Mouse (Mus musculus) brain, embryonic 18.5 days (tissue): ENCODE data around the gene Sort1.
A peak's percentile ranks its signal among the peaks of the same experiment; 100 is the strongest.

Source experiments
- DNase-seq: peaks from one replicate; pipeline ENCODE4 v3.0.0-alpha.2; 2012; ENCODE audit warnings: low read depth, low spot score

Gene Sort1

DNA sequence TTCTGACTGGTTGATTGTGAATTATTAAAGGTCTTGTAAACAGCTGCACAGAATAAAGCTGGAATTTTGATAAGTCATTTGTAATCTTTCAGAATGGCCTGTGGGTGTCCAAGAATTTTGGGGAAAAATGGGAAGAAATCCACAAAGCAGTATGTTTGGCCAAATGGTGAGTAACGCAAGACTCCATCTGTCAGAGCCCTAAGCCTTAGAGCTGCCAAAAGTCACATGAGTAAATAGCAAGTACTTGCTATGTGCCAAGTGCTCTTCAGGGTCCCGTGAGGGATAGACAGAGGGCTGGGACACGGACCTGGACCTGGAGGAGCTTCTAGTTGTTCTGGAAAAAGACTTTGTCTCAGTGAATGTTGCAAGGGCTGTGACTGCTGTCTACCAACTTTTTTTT, 44.0 kb downstream of the Sort1 start:
- DNase-seq, result no peak

DNA sequence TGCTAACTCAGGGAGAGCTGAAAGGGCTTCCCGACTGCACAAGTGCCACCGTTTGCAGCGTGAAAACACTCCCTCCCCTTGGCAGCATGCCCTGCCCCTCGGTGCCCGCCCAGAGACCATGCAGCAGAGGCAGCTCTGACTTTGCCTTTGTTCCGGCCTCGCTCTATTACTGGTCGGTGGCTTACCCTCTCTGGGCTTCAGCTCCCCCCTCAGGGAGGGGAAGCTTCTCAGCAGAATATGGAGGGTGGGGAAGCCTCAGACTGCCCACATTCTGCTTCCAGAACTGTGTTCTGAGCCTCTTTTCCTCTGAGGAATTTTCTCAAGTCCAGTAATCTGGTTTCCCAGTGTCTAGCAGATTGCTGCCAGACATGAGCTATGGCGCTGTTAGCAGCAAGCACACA, 44.6 kb downstream of the Sort1 start:
- peak; percentile 28 for DNase-seq

DNA sequence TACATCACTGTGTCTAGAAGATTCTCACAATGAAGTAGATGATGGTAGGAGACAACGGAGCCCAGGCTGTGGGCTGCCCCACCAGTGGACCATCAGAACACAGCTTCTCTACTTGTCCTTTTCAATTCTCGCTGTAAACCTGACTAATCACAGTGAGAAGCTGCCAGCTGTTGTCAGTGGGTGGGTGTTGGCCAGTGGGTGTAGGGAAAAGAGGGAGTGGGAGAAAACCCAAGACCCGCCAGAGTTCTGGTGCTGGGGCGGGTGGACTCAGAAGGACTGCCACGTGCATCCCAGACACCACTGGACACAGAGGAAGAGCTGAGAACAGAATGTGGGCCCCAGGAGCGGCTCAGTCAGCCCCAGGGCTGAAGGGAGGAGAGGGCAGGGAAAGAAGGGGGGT, 46.9 kb downstream of the Sort1 start:
- no peak for DNase-seq

DNA sequence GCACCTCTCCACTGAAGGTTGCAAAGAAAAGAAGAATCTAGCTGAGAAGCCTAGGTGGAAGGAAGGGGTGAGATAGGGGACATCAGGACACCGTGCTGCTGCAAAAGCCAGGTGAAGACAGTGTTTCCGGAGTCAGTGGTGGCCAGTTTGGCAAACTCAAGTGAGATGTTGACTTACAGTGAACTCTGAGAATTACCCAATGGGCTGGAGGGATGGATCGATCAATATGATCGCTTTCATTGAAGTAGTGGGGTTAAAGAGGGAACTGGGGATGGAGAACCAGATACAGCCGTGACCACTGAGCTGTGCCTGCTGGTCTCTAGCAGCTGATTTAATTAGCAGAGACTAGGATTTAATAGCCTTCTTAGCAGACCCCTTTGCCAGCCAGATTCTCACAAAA, 53.0 kb downstream of the Sort1 start:
- no peak for DNase-seq

DNA sequence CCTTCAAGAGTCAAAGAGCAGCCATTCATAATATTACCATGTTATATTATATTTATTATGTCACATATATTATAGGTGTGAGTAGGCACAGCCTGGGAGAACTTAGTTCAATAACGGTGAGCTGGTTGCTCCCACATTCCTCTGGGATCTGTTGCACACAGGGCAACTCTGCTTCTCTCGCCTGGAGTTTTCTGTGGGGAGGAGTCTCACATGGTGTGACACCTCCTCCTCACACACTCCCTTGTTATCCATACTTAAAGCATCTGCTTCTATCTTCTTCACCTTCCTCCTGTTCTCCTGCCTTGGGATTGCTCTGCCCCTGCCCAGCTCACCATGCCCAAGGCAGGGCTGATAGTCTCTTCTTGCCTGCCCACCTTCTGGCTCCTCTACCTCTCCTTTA, 57.2 kb downstream of the Sort1 start:
- no peak for DNase-seq

DNA sequence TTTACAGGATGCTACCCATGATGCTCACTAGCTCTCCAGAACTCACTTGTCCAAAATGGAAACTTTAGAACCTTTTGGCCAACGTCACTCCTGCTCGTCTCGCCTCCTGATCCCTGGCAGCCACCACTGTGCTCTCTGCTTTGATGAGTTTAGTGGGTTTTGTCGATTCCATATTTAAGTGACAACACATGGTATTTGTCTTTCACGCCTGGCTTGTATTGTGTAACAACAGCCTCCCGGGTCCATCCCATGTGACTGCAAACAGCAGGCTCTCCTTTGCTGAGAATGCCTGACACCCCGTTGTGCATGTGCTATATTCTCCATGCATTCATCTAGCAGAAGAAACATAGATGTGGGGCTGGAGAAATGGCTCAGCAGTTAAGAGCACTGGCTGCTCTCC, 58.3 kb downstream of the Sort1 start:
- no peak for DNase-seq

DNA sequence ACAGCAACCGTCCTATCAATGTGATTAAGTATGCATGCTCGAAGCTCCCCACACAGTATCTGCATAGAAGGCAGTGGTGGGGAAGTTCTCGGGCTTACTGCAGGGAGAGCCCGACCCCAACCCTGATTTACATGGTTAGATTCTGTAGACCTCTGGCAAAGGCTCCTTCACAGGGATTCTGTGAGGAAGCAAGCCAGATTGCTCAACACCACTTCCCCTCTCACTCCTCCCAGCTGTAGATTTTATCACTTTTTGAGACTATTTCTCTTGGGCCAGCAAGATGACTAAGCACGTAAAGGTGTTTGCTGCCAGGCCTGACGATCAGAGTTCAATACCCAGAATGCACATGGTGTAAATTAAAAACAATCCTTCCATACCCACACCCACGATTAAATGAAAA, 62.0 kb downstream of the Sort1 start:
- no peak for DNase-seq

DNA sequence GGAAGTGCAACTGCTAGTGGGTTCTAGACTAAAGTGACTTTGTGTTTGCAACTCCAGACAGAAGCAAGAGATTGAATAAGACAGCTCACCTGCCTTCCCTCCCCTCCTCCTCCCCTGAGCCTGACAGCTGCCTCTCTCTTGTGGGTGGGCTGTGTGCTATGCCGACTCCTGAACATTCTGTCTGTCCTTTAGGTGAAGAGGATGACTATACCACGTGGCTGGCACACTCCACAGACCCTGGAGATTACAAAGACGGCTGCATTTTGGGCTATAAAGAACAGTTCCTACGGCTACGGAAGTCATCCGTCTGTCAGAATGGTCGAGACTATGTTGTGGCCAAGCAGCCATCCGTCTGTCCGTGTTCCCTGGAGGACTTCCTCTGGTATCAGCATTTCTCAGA, 64.5 kb downstream of the Sort1 start:
- DNase-seq, result no peak

DNA sequence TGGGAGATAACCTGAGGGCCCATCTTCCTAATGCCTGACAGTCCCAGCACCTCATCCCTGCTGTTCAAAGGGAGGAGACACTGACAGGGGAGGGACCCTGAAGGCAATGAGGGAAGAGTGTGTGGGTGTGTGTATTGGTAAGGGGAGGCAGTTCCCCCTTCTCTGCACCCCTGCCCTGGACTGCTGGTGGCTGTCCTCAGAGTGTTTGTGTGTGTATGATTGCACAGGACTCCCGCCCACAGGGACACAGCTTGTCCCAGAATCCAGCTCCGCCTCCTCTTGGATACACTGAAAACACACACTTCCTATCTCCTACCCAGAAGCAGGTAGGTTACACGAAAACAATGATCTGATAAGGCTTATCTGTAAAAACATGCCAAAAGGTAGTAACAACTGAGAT, 71.4 kb downstream of the Sort1 start:
- no peak for DNase-seq

DNA sequence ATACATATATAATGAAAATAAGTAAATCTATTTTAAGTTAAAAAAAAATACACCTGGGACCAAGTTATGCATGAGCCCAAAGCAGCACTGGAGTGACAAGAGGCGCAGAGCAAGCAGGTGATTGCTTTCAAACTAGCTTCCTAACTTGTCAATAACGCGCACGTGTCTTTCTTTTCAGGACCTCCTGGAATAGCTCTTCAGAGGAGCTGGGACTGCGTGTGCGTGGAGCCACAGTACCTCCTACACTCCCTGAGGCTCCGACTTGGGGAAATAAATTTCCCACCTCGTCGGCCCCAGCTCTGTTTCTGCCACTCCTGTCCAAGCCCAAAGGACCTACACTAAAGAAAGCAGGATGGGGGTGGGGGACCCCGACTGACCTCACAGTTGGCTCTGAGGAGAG, 73.2 kb downstream of the Sort1 start:
- DNase-seq, result no peak

DNA sequence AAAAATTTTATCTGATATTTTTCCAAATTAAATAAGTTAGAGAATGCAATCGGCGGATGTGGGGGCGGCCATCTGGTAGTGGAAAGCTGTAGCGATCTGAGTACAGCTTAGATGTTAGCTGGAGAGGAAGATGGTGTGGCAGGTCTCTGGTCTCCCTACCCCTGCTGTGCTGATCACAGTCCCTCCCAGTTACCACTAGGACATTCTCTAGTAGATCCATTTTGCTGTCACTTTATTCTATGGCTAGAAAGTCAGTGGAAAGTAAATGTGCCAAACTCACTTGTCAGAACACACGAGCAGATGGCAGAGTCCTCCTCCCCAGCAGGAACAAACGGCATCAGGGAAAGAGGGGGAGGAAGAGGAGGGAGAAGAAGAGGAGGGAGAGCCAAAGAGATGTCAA, 74.6 kb downstream of the Sort1 start:
- DNase-seq, result peak; percentile 39

DNA sequence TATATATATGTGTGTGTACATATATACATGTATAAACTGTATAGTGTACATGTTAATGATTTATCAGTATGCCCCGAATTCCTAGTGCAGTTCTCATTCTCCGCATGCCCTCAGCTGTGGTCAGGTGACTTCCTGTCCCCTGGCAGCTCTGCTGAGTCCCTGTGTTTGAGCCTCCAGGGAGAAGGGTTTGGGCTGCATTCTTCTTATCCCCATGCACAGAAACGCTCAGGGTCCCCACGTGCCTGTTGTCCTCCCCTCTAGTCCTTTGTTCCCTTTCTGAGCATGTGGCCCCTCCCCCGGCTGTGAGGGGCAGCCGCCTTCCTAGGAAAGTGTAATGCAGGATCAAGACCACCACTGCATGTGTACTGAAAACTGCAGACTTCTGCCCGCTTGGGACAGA, 77.0 kb downstream of the Sort1 start:
- no peak for DNase-seq

DNA sequence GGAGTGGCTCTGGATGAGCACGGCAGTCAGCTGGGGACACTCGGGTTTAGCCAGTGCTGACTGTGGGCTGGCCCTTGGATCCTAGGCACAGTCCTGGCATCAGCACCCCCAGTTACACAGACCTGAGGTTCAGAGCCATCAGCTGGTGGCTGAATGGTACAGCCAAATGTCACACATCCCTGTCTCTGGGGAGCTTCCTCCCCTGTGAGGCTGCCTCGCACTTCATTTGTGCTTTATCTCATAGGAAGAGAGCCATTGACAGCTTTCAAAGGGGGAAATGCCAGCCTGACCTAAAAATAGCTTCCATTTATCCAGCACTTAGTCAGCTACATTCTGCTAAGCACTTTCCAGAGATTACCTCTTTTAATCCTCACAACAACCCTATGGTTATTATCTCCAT, 79.7 kb downstream of the Sort1 start:
- no peak for DNase-seq

DNA sequence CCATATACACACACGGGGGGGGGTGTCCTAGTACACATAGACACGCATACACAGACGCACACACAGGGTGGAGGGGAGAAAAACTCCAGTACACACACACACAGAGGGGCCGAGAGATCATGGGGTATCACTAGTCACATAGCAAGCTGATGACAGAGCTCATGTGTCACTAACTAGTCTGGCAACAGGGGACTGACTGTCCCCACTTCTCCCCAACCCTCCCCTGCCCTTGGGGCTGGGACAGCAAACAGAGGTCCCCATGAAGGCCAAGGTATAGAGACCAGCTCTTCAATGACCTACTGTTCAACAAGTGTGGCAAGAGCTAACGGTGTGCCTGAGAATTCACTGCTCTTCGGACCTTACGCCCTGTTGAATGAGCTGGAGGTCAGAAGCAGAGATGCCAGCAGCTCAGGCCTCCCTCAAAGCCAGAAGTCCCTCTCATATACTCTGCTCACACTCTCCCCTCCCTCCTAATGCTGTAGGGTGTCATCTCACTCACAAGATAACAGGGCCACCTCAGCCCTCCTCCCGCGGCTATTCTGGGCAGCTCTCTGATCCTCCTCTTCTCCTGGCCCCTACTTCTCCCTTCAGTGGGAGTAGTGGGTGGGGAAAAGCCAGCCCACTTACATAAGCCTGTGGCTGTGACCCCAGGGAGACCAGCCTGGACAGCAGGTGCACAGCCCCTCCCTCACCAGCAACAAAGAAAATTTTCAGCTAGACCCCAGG, 80.6 kb downstream of the Sort1 start, which contains the start of gene Mybphl:
Gene Mybphl, plus strand, starts transcription at position 642 of the 726 bp plus-strand sequence.
- no peak for DNase-seq

DNA sequence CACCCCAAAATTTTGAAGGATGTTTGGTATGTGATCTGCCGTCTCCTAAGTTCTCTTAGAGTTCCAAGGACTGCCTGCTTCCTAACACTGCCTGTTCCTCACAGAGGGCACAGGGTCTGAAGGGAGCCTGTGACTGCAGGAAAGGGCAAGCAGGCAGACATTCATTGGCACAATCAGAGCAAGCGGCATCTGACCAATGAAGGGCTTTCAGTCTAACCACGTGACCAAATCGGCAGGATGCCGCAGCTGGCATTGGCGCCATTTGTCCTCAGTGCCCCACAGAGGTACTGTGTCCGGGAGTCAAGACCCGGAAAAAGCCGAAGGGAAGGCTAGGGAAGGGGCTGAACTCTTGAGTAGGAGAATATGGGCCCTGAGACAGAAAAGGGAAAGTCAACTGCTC, 83.3 kb downstream of the Sort1 start:
- DNase-seq, result no peak

DNA sequence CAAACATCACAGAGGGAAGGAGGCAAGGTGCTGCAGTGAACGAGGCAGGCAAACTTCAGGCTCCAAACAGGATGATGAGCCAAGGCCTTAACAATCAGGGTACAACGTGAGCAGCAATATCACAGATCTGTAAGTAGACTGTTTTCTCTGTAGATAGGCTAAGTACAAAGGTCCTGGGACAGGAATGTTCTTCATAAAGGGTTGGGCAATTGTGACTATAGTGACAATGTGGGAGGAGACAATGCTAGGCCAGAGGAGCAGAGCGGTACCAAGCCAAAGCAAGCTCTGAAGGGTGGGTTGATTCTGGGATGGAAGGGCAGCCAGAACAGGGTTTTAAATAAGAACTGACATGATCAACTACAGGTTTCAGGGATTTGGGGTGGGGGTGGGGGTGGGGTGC, 83.9 kb downstream of the Sort1 start:
- DNase-seq, result no peak

DNA sequence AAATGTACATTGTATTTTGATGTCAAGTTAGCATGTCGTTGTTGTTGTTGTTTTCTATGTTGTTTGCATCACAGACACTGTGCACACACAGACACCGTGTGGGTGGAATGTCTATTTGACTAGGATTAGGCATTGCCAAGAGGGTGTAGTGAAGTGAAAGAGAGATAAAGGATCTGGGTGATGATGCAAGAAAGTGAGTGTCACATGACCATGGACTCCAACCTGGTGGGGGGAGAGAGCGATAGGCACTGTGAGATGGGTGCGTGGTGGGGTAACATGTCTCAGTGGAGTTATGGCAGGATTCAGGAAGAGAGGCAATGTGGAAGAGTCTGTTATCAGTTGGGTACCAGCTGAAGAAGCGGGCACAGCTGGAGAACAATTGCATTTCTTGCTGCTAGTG, 84.8 kb downstream of the Sort1 start:
- no peak for DNase-seq

DNA sequence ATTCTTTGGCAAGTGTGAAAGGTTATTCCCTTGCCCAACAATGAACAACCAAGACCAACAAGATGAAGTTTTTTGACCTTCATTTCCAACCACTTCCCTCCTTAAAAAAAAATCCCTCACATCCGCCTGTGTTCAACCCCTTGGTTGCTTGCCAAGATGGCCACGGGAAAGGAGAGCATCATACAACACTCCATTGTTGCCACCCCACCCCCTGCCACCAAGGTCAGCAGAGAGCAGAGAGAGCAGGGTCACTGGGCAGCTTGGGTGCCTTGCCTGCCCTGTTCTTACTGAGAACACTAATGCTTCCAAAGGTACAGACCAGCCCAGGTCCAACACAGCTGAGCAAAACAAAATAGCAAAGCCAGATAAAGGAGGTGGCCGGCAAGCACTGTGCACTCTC, 88.4 kb downstream of the Sort1 start:
- DNase-seq, result no peak

DNA sequence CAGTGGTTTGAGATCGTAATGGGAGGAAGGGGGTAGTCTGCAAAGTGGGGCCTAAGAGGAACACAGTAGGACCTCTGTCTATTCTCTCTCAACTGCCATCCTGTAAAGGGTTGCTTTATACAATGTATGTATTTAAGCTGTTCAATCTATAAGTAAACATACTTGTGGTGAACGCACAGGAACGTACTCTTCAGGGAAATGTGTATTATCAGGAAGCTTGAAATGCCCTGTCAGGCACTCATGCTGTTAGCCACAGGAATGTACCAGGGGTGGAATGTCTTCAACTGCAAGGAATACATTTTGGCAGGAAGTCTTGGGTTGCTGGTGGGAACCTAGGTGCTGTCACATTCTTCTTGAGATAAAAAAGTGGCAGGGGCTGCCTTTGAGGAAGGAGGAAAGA, 88.8 kb downstream of the Sort1 start:
- DNase-seq, result no peak

DNA sequence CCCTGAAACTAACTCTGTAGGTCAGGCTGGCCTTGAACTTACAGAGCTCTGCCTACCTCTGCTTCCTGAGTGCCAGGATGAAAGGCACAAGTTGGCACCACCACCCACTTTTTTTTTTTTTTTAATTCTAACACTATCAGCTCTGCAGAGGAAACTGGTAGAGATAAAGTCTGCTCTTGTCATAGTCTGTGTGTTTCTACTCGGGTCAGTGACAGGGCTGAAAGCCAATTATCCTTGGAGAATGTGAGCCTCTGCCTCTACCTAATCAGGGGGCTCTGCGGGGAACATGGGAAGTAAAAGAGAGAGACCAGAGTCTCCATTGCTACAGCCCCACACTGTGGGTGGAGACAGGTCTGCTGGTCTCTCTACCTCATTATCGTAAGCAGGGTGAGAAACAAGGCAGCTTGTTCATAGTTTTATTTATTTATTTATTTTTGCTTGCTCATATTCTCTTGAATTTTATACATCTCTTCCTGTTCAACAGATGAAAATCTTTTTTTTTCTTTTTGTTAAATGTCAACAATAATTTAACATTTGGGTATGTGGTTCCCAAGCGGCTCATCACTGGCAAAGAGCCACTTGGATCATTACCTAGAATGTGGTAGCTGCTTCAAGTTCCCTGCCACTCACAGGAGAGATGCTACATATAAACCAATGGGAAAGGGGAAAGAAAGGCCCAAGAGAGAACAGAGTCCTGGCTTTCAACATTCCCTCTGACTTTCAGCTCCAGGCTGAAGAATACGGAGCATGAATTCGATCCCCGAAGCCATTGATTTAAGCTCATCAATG, 95.2 kb downstream of the Sort1 start:
- no peak for DNase-seq

DNA sequence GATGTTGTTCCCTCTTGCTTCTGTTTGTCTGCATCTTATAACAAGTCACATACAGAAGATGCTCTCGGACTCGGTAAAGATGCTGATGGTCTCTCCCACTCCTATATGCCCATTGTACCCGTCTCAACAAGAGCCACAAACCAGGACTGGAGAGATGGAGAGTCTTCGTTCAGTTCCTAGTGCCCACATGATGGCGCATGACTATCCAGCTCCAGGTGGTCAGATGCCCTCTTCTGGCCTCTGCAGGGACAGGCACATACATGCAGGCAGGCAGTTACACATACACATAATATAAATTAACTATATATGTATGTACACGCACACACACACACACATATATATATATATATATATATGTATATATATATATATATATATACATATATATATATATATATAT, 96.8 kb downstream of the Sort1 start:
- DNase-seq, result no peak

DNA sequence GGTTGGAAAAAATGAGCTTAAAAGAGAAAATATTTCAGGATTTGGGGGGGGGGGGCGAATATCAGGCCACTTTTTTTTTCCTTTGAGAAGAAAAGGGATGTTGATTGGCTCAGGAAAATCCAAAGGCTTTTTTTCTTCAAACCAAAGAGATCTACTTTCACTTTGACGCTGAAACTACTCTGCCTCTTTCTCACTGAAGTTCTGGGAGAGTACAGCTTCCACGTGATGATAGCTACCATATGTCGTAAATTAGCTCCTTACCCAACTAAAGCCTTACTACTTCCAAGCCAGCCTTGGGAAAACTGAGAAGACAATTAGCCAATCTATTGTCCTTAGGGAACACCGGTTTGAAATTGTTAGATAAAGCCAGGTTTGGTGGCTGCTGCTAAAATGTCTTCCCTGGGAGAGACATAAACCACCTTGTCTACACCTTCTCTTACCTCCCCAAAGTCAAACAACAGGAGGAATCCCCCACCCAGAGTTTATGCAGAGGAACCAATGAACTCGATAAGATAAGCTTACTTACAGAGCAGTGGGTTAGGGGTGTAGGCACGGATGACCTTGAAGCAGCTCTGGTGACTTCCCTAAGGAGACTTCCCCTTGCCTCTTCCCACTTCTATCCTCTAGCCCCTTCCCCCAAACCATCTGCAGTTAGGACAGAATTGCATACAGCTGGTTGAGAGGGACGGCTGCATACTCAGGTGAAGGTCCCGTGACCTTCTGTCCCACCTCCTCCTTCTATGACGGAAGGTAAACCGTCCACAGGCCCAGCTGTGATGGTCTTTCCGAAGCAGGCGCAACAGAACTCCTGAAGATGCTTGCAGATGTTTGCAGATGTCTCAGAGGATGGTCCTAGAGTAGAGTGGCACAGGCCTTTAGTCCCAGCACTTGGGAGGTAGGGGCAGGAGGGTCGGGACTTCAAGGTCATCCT, 98.3 kb downstream of the Sort1 start:
- DNase-seq, result no peak
